Mouse (Mus musculus): ENCODE data around the gene Rnaset2b. TPM values are rescaled to one million over a fixed set of nuclear protein-coding genes. Genes with fewer than 3 reads are reported as not detected.

Gene Rnaset2b
- 566 TPM for polyA plus RNA-seq (2017; shearing (Covaris generic))

GRCm38 (mm10) chr17:6970334-6970733, at the start of gene Rnaset2b:
Gene Rnaset2b (plus strand): TSS chr17:6970634.

GRCm38 (mm10) chr17:6947984-6948768, 22.3 kb upstream of the Rnaset2b start, which contains the start of gene Rsph3b:
Gene Rsph3b (minus strand): TSS chr17:6948682.

GRCm38 (mm10) chr17:6960776-6961175, 9.7 kb upstream of the Rnaset2b start, which contains the start of gene Tagap1:
Gene Tagap1 (minus strand): TSS chr17:6961156.

GRCm38 (mm10) chr17:6978287-6979248, 8.1 kb downstream of the Rnaset2b start, which contains the start of gene Gm49721:
Gene Gm49721 (plus strand): TSS chr17:6978904.

GRCm38 (mm10) chr17:7025257-7025656, 54.8 kb downstream of the Rnaset2b start, which contains the start of gene Gm1604a:
Gene Gm1604a (plus strand): TSS chr17:7025568.

Other genes starting within 250 kb of the Rnaset2b start
- 350 TPM for gene Ezr, start 187.8 kb upstream of the Rnaset2b start, polyA plus RNA-seq (2017; shearing (Covaris generic))
- 31.1 TPM for gene Rsph3b, start 22.0 kb upstream of the Rnaset2b start, polyA plus RNA-seq (2017; shearing (Covaris generic))
- gene Tagap1, start 9.5 kb upstream of the Rnaset2b start, polyA plus RNA-seq (2017; shearing (Covaris generic)) = 10.1 TPM
- 0.44 TPM for gene Gm49721, start 8.3 kb downstream of the Rnaset2b start, polyA plus RNA-seq (2017; shearing (Covaris generic))
- gene Gm1604a, start 54.9 kb downstream of the Rnaset2b start, polyA plus RNA-seq (2017; shearing (Covaris generic)) = not detected
- gene Rps6ka2, start 199.5 kb downstream of the Rnaset2b start, polyA plus RNA-seq (2017; shearing (Covaris generic)) = 0.29 TPM

Measured in activated CD4-positive, CD25-positive, alpha-beta regulatory T cell, adult 9 weeks (primary cell).